Mouse (Mus musculus) midbrain, embryonic 16.5 days (tissue): ENCODE results near the gene Rbl1. TPM values are rescaled to one million over a fixed set of nuclear protein-coding genes. Genes with fewer than 3 reads are reported as not detected.

ENCODE experiments used
- ATAC-seq: fragments of 200-750 bp; cut with Nextera tagmentation; 2 replicates; pipeline ENCODE4 v1.8.0; 2017; ENCODE audit warnings: moderate TSS enrichment
- H3K27ac ChIP-seq: fragments of 300-500 bp; sonication (generic); 2 replicates; pipeline ENCODE4 v1.5.1; 2014; ENCODE audit warnings: mild to moderate bottlenecking, low read length, mixed read lengths
- H3K27me3 ChIP-seq: fragments of 300-500 bp; sonication (generic); 2 replicates; pipeline ENCODE4 v1.6.1; 2014; ENCODE audit warnings: low read depth, low read length, mixed read lengths; ENCODE audit not compliant: control insufficient read depth, insufficient read depth
- H3K36me3 ChIP-seq: fragments of 300-500 bp; sonication (generic); 2 replicates; pipeline ENCODE4 v1.6.1; 2014; ENCODE audit warnings: mild to moderate bottlenecking, low read length, moderate library complexity, mixed read lengths; ENCODE audit not compliant: control insufficient read depth, insufficient read depth
- H3K4me1 ChIP-seq: fragments of 300-500 bp; sonication (generic); 2 replicates; pipeline ENCODE4 v1.6.1; 2014; ENCODE audit warnings: mild to moderate bottlenecking, low read length, mixed read lengths; ENCODE audit not compliant: control insufficient read depth, insufficient read depth
- H3K4me2 ChIP-seq: fragments of 300-500 bp; sonication (generic); 2 replicates; pipeline ENCODE4 v1.6.1; 2014; ENCODE audit warnings: mild to moderate bottlenecking, low read length, mixed read lengths
- H3K4me3 ChIP-seq: fragments of 300-500 bp; sonication (generic); 2 replicates; pipeline ENCODE4 v1.5.1; 2014; ENCODE audit warnings: low read depth, mild to moderate bottlenecking, low read length, moderate library complexity, mixed read lengths
- H3K9ac ChIP-seq: fragments of 300-500 bp; sonication (generic); 2 replicates; pipeline ENCODE4 v1.6.1; 2014; ENCODE audit warnings: low read depth, low read length, mixed read lengths
- H3K9me3 ChIP-seq: fragments of 300-500 bp; sonication (generic); replicated peaks from 2 replicates; pipeline ENCODE4 v1.6.1; 2014; ENCODE audit warnings: mild to moderate bottlenecking, low read length, mixed read lengths; ENCODE audit not compliant: control insufficient read depth, poor library complexity, severe bottlenecking
- WGBS: fragments of 180-500 bp; shearing (Covaris S2); extraction: QIAGEN DNeasy Blood & Tissue Kit; methylation state at CpG from one replicate; pipeline ENCODE4 v1.1.7; 2014; 5-methylcytosine and 5-hydroxymethylcytosine counted together
- polyA plus RNA-seq: library from polyadenylated mRNA; unstranded; fragments of >200 nt; fragmentation: Nextera tagmentation; extraction: Ambion mirVana; gene quantifications from 2 replicates; pipeline ENCODE4 v1.2.1, GENCODE M21; 2015

Rbl1 gene
- polyA plus RNA-seq, 1 experiment from 2014 or later = 4.2 TPM

DNA sequence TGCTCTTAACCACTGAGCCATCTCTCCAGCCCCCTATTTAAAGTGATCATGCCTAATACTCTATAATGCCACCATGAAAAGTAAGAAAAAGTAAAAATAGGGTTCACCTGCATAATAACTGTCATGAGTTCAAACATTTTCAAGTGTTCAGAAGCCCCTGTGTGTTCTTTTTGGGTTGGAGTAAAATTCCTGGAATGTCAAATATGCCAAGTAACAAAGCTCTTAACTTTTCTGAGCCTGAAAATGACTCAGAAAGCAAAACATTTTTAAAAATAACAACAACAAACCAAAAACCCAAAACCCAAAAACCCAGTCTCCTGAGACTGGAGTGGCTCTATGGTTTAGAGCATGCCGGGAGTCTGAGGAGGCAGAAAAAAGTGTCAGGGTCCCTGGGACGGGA is 40.2 kb downstream of the Rbl1 start:
- Histone ChIP-seq H3K36me3 (peaks cover 18% of the 10 kb centered on the region), H3K27me3 (no peaks in the 10 kb centered on the region), H3K4me2 (no peak overlapping the region), H3K27ac (no peak overlapping the region), H3K4me1 (no peaks in the 10 kb centered on the region), H3K9me3 (no peaks in the 10 kb centered on the region), H3K9ac (no peak overlapping the region), H3K4me3 (no peak overlapping the region)
- ATAC-seq = no peak
- 83% methylated on average over 2 of the region's 2 CpGs for WGBS

DNA sequence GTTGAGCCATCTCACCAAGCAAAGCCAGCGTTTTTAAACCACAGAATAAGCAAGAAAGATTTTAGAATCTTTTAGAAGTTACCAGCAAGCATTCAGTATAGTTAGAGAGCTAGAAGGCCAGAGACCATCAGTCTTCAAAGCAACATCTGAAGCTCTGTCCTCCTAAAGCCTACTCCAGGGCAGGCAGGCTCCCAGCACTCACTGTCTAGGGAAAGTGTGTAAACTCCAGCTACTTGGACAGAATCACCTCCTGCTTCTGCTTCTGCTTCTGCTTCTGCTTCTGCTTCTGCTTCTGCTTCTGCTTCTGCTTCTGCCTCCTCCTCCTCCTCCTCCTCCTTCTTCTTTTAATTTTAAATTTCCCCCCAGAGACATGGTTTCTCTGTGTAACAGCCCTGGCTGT is 48.3 kb downstream of the Rbl1 start:
- H3K4me2 ChIP-seq = no peak overlapping the region
- peaks cover 14% of the 10 kb centered on the region for H3K36me3 ChIP-seq
- H3K4me3 ChIP-seq = no peak overlapping the region
- 81% methylated on average over 1 of the region's 1 CpGs for WGBS
- no peaks in the 10 kb centered on the region for H3K4me1 ChIP-seq
- no peak overlapping the region for H3K27ac ChIP-seq
- no peak for ATAC-seq
- no peak overlapping the region for H3K9ac ChIP-seq
- no peaks in the 10 kb centered on the region for H3K9me3 ChIP-seq
- no peaks in the 10 kb centered on the region for H3K27me3 ChIP-seq

DNA sequence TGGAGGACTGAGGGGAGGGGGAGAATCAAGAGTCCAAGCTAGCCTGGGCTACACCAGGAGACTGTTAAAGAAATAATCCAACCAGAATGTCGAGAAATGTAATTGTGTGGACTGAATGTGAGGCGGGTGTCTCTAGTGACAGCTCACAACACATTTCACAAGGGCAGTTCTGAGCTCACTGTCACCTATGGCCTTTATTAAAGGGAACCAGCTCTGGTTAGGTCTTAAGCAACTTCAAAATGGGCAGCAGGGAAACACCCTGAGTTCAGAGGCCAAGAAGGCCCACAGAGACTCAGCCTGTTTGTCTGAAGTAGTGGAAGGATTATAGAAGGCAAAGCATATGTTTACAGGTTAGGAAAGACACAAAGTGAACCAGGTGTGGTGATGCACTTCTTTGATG is 51.1 kb downstream of the Rbl1 start:
- Histone ChIP-seq H3K36me3 (peaks cover 18% of the 10 kb centered on the region), H3K4me1 (no peaks in the 10 kb centered on the region), H3K27ac (no peak overlapping the region), H3K9me3 (no peaks in the 10 kb centered on the region), H3K9ac (no peak overlapping the region), H3K4me2 (no peak overlapping the region), H3K4me3 (no peak overlapping the region), H3K27me3 (no peaks in the 10 kb centered on the region)
- 92% methylated on average over 2 of the region's 2 CpGs for WGBS
- no peak for ATAC-seq

DNA sequence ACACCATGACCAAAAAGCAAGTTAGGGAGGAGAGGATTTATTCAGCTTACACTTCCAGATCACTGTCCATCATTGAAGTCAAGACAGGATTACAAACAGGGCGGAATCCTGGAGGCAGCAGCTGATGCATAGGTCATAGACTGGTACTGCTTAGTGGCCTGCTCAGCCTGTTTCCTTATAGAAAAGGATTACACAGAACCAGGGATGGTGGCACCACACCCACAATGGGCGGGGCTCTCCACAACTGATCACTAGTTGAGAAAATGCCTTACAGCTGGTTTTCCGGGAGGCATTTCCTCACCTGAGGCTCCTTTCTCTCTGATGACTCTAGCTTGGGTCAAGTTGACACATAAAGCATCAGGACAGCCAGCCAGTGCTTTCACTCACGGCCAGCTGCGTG is 55.9 kb downstream of the Rbl1 start:
- Histone ChIP-seq H3K9ac (no peak overlapping the region), H3K27ac (no peak overlapping the region), H3K4me1 (no peaks in the 10 kb centered on the region), H3K27me3 (no peaks in the 10 kb centered on the region), H3K4me3 (no peak overlapping the region), H3K9me3 (no peaks in the 10 kb centered on the region), H3K36me3 (peaks cover 20% of the 10 kb centered on the region), H3K4me2 (no peak overlapping the region)
- 94% methylated on average over 5 of the region's 5 CpGs for WGBS
- ATAC-seq = no peak

DNA sequence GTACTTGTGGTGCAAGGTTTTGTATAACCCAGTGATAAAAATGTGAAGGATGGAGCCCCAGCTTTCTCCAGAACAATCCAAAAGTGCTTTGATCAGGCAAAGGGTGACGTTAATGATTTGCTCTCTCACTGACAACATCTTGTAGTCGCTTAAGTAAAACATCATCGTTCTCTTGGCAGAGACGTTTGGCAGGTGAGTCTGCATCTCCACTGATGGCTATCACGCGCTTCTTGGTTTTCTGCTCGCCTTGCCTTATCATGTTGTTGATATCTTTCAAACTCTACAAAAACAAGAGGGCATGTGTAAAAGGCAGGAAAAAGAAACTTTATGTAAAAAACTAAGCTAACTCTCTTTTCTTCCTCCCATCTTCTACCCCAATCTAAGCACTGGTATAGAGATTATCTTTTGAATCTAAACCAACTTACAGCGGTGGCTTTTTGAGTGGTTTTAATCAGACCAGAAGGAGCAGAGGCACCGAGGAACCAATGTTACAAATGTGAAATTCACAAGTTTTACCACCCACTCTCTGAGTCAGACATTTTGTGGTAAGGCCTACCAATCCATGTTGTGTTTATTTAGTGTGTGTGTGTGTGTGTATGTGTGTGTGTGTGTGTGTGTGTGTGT is 56.8 kb downstream of the Rbl1 start:
- no peaks in the 10 kb centered on the region for H3K4me1 ChIP-seq
- no peaks in the 10 kb centered on the region for H3K9me3 ChIP-seq
- H3K27me3 ChIP-seq = no peaks in the 10 kb centered on the region
- no peak for ATAC-seq
- 93% methylated on average over 9 of the region's 9 CpGs for WGBS
- H3K36me3 ChIP-seq = peaks cover 20% of the 10 kb centered on the region
- H3K9ac ChIP-seq = no peak overlapping the region
- no peak overlapping the region for H3K4me2 ChIP-seq
- no peak overlapping the region for H3K4me3 ChIP-seq
- H3K27ac ChIP-seq = no peak overlapping the region

DNA sequence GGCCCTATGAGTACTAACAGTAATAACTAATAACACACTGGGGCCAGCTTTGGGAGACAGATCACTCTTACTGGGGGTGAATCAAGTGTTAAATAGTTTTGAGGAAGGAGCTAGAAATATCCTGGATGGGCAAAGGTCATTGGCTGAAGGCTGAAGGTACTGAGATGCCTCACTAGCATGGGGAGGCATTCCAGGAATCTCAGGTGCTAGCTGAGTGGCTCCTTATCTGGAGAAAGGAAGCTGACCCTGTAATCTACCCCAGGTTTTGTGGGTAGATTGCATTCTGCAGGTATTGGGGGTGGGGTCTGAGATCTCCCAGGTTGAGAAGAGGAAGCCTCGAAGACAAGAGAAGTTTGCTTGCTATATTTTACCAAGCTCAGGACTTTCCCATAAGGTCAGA is 59.2 kb downstream of the Rbl1 start:
- Histone ChIP-seq H3K27me3 (no peaks in the 10 kb centered on the region), H3K4me1 (no peaks in the 10 kb centered on the region), H3K4me2 (no peak overlapping the region), H3K9ac (no peak overlapping the region), H3K4me3 (no peak overlapping the region), H3K27ac (no peak overlapping the region), H3K9me3 (peaks cover 3% of the 10 kb centered on the region; the same call in 1 of the 2 replicates), H3K36me3 (peaks cover 9% of the 10 kb centered on the region; the same call in 1 of the 2 replicates)
- WGBS = 94% methylated on average over 1 of the region's 1 CpGs
- ATAC-seq = no peak

DNA sequence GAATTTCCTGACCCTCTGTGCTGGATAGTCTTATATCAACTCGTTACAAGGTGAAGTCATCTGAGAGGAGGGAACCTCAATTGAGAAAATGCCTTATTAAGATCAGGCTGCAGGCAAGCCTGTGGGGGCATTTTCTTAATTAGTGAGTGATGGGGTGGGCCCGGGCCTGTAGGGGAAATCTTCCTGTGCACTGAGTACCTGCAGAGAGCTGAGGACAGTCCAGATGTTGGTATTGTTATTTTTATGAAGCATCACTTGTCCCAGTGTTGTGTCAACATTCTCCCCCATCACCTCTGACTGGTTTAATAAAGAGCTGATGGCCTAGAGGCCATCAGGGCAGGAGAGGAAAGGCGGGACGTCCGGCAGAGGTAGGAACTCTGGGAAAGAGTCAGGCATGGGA is 60.2 kb downstream of the Rbl1 start:
- peaks cover 7% of the 10 kb centered on the region; the same call in 1 of the 2 replicates for H3K9me3 ChIP-seq
- no peak overlapping the region for H3K9ac ChIP-seq
- 0 out of 2 replicates have a peak, but pooled peaks cover 5% of the 10 kb centered on the region for H3K36me3 ChIP-seq
- no peak overlapping the region for H3K4me3 ChIP-seq
- no peaks in the 10 kb centered on the region for H3K27me3 ChIP-seq
- no peak overlapping the region for H3K27ac ChIP-seq
- no peaks in the 10 kb centered on the region for H3K4me1 ChIP-seq
- no peak for ATAC-seq
- no peak overlapping the region for H3K4me2 ChIP-seq
- WGBS = 81% methylated on average over 5 of the region's 5 CpGs

DNA sequence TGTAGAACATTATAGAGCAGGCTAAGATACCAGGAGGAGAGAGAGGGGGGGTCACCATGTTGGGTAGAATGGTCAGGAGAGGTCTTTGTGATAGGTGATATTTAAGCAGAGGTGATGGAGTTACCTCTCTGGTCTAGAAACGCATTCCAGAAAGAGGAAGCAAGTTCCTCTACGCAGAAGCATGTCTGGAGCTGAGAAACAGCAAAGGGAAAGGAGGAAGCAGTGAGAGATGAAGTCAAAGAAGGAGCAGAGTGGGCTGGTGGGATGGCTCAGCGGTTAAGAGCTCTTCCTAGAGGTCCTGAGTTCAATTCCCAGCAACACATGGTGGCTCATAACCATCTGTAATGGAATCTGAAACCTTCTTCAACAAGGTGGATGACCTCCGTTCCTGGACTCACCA is 62.4 kb downstream of the Rbl1 start:
- ATAC-seq = no peak

DNA sequence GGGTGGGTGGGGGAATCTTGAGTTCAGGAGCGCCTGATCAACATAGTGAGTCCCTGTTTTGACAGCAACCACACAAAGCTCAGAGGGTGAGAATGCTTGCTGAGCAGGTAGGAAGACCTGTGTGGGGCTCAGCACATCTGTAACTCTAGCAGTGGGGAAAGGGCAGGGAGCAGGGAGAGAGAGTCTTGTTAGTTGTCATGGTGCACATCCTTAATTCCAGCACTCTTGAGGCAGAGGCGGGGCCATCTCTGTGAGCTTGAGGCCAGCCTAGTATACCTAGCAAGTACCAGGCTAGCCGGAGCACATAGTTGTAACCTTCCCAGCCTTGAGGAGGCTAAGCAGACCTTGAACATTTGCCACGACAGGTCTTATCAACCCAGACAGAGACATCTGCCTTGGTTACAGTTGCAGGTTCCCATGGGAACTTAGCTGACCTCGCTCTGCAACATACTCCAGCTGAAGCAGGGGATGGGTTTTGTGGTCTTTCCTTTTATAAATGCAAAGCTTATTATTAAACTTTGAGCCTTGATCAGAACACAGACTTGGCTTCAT is 65.0 kb downstream of the Rbl1 start:
- Histone ChIP-seq H3K27me3 (no peaks in the 10 kb centered on the region), H3K9ac (no peak overlapping the region), H3K4me1 (peaks cover under 1% of the 10 kb centered on the region; the same call in 1 of the 2 replicates), H3K36me3 (no peaks in the 10 kb centered on the region), H3K9me3 (peaks cover 7% of the 10 kb centered on the region; the same call in 1 of the 2 replicates), H3K27ac (no peak overlapping the region), H3K4me3 (no peak overlapping the region), H3K4me2 (no peak overlapping the region)
- no peak for ATAC-seq
- 89% methylated on average over 5 of the region's 5 CpGs for WGBS

More for the DNA sequence above, 62.4 kb downstream of the Rbl1 start:
- Histone ChIP-seq H3K27ac (no peak overlapping the region), H3K9ac (no peak overlapping the region), H3K4me1 (no peaks in the 10 kb centered on the region), H3K36me3 (no peaks in the 10 kb centered on the region), H3K27me3 (no peaks in the 10 kb centered on the region), H3K4me2 (no peak overlapping the region), H3K9me3 (peaks cover 7% of the 10 kb centered on the region; the same call in 1 of the 2 replicates), H3K4me3 (no peak overlapping the region)
- 91% methylated on average over 4 of the region's 4 CpGs for WGBS
